ENCODE assay signal across 15 mouse cellular contexts in genomic region chr8:103502991-103503767, GRCm38 (mm10).
"Had no signal": no experiment of that assay in that cellular context is flagged by ENCODE, and none has a peak within 500 bp of the region (broad histone marks: within the 10 kb centered on the region; RNA-seq: fewer than 3 reads in every experiment).

No protein-coding gene starts in this region.

- H3K9ac ChIP-seq: limb, embryonic 15.5 days; liver, embryonic 12.5 days; lung, embryonic 15.5 days; midbrain, embryonic 12.5 days; neural tube, embryonic 12.5 days; stomach, embryonic 15.5 days had no signal

- H3K27ac ChIP-seq: limb, embryonic 15.5 days; liver, embryonic 12.5 days; macrophage; midbrain, embryonic 12.5 days; neural tube, embryonic 12.5 days; stomach, embryonic 15.5 days had no signal

- H3K27me3 ChIP-seq: limb, embryonic 15.5 days; liver, embryonic 12.5 days; lung, embryonic 15.5 days; megakaryocyte, embryonic 14.5 days; midbrain, embryonic 12.5 days; neural tube, embryonic 12.5 days; stomach, embryonic 15.5 days had no signal

- H3K9me3 ChIP-seq: limb, embryonic 15.5 days; liver, embryonic 12.5 days; lung, embryonic 15.5 days; neural tube, embryonic 12.5 days; stomach, embryonic 15.5 days had no signal

- H3K36me3 ChIP-seq: limb, embryonic 15.5 days; liver, embryonic 12.5 days; lung, embryonic 15.5 days; midbrain, embryonic 12.5 days; neural tube, embryonic 12.5 days; stomach, embryonic 15.5 days had no signal

- H3K4me2 ChIP-seq: limb, embryonic 15.5 days; liver, embryonic 12.5 days; lung, embryonic 15.5 days; midbrain, embryonic 12.5 days; neural tube, embryonic 12.5 days; stomach, embryonic 15.5 days had no signal

- DNase-seq: kidney, postnatal 25 days; layer of hippocampus, adult 9-11 months; layer of hippocampus, postnatal 36 days; lung, postnatal 14 days; right cerebral cortex, postnatal 14 days; thymus, adult 2 months; thymus, postnatal 25 days had no signal

- H3K4me1 ChIP-seq: liver, embryonic 12.5 days; lung, embryonic 15.5 days; megakaryocyte, embryonic 14.5 days; neural tube, embryonic 12.5 days; stomach, embryonic 15.5 days had no signal

- H3K4me3 ChIP-seq: limb, embryonic 15.5 days; liver, embryonic 12.5 days; lung, embryonic 15.5 days; megakaryocyte, embryonic 14.5 days; midbrain, embryonic 12.5 days; neural tube, embryonic 12.5 days; stomach, embryonic 15.5 days had no signal

- ATAC-seq: liver, embryonic 12.5 days had no signal
